8 mouse cellular contexts compared by ENCODE assay signal in the genomic region with DNA sequence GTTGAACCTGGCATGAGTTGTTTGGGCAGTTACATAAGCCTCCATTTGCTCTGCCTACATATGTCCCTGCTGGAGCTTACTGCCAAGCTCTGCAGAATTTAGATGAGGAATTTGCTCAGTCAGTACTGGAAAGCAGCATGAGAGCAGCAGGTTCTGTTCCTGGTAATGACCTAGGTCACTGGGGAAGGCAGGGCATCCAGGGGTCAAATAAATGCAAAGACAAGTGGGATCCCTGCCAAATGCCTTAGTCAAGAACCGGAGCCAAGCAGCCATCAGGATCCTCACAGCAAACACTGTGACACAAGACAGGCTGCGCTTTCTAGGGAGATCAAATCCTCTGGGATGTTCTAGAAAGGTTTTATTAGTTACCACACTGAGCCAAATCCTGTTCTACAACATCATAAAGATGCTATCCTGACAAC.
A peak's percentile ranks its signal among the peaks of the same experiment; 100 is the strongest.
DNase-seq lines count a peak whose midpoint lies in the region; ATAC-seq and TF ChIP-seq lines count a peak whose summit lies in the region.

No protein-coding gene starts in this region.

- no peak overlapping the region for H3K4me3 ChIP-seq in hindbrain, embryonic 15.5 days
- H3K4me3 ChIP-seq in heart, embryonic 10.5 days = no peak overlapping the region

- peak; percentile 66; the same call in 1 of the 2 replicates for ATAC-seq in hindbrain, embryonic 15.5 days (ENCODE audit: low FRiP score, low read depth)

- H3K27me3 ChIP-seq in hindbrain, embryonic 15.5 days = no peaks in the 10 kb centered on the region
- H3K27me3 ChIP-seq in heart, embryonic 10.5 days (ENCODE audit: insufficient read depth, poor library complexity, severe bottlenecking) = no peaks in the 10 kb centered on the region

- no peak overlapping the region for H3K9ac ChIP-seq in hindbrain, embryonic 15.5 days

- no peaks in the 10 kb centered on the region for H3K9me3 ChIP-seq in hindbrain, embryonic 15.5 days
- no peaks in the 10 kb centered on the region for H3K9me3 ChIP-seq in heart, embryonic 10.5 days

- H3K4me2 ChIP-seq in hindbrain, embryonic 15.5 days = no peak overlapping the region

- no peaks in the 10 kb centered on the region for H3K36me3 ChIP-seq in hindbrain, embryonic 15.5 days
- no peaks in the 10 kb centered on the region for H3K36me3 ChIP-seq in heart, embryonic 10.5 days

- 15% methylated on average over 2 of the region's 2 CpGs for WGBS in hindbrain, embryonic 15.5 days
- WGBS in heart, embryonic 10.5 days = 58% methylated on average over 2 of the region's 2 CpGs

- TF ChIP-seq POLR2A in brain, embryonic 14.5 days (IDR thresholded peaks at IDR 0.05; ENCODE audit: borderline replicate concordance, extremely low read depth, insufficient read depth, insufficient read length, poor library complexity, severe bottlenecking) = no peak

- DNase-seq in adrenal gland, postnatal 14 days = peak; percentile 8
- no peak for DNase-seq in adrenal gland, adult 18-20 months (ENCODE audit: low spot score in 2 of 2)
- DNase-seq in brain, embryonic 14.5 days (ENCODE audit: low read depth) = peak; percentile 74
- peak; percentile 36 to 54 for DNase-seq in left cerebral cortex, adult 18-20 months (ENCODE audit: low spot score in 2 of 2)
- peak; percentile 33 to 60 for DNase-seq in right cerebral cortex, adult 2 months (ENCODE audit: low spot score in 2 of 2)
- DNase-seq in heart, embryonic 10.5 days (ENCODE audit: low spot score) = no peak
- no peak for DNase-seq in urinary bladder, postnatal 25 days (ENCODE audit: low spot score)

- H3K4me1 ChIP-seq in hindbrain, embryonic 15.5 days (replicated peaks) = peaks cover 5% of the 10 kb centered on the region
- H3K4me1 ChIP-seq in heart, embryonic 10.5 days = no peaks in the 10 kb centered on the region

- no peak for TF ChIP-seq CTCF in brain, embryonic 14.5 days (IDR thresholded peaks at IDR 0.05; ENCODE audit: borderline replicate concordance, extremely low read depth, insufficient read depth, insufficient read length)

- no peak overlapping the region for H3K27ac ChIP-seq in hindbrain, embryonic 15.5 days (replicated peaks)
- no peak overlapping the region for H3K27ac ChIP-seq in heart, embryonic 10.5 days

Comparison
In these comparisons a context has a peak if more than half of its experiments do, and no peak if none do; other contexts are left out.
1. DNase-seq: peak in adrenal gland, postnatal 14 days (single experiment), brain, embryonic 14.5 days (single experiment), left cerebral cortex, adult 18-20 months (2 of 2) and right cerebral cortex, adult 2 months (2 of 2); none in adrenal gland, adult 18-20 months (0 of 2), heart, embryonic 10.5 days (single experiment) and urinary bladder, postnatal 25 days (single experiment).